In genomic region chr2:167490813-167491525, GRCm38 (mm10) we compare ENCODE assay signal across 8 mouse cellular contexts. TPM values are rescaled to one million over a fixed set of nuclear protein-coding genes. Genes with fewer than 3 reads are reported as not detected.
A peak's percentile ranks its signal among the peaks of the same experiment; 100 is the strongest.
DNase-seq lines count a peak whose midpoint lies in the region; ATAC-seq and TF ChIP-seq lines count a peak whose summit lies in the region.

No protein-coding gene starts in this region.

- H3K4me2 ChIP-seq in midbrain, embryonic 11.5 days, result no peak overlapping the region; the same call in 1 of the 2 replicates

- no peak overlapping the region for H3K4me3 ChIP-seq in ES-E14 (ENCODE audit: insufficient read depth in 1 of 2, low read depth in 1 of 2, low read length in 2 of 2, poor library complexity in 1 of 2, severe bottlenecking in 1 of 2)
- peak overlapping the region; percentile 100 for H3K4me3 ChIP-seq in forebrain, embryonic 10.5 days
- H3K4me3 ChIP-seq in midbrain, embryonic 11.5 days (ENCODE audit: low read depth, low read length), result 0 out of 2 replicates have a peak overlapping the region, but pooled peaks have one; percentile 100

- no peaks in the 10 kb centered on the region for H3K9me3 ChIP-seq in ES-E14 (ENCODE audit: control insufficient read depth, insufficient read depth, low read depth, low read length)
- H3K9me3 ChIP-seq in forebrain, embryonic 10.5 days, result no peaks in the 10 kb centered on the region
- no peaks in the 10 kb centered on the region for H3K9me3 ChIP-seq in midbrain, embryonic 11.5 days (ENCODE audit: control insufficient read depth, low read length)

- no peak for ATAC-seq in midbrain, embryonic 11.5 days (ENCODE audit: low FRiP score)

- no peaks in the 10 kb centered on the region for H3K27me3 ChIP-seq in forebrain, embryonic 10.5 days (ENCODE audit: poor library complexity, severe bottlenecking)
- no peaks in the 10 kb centered on the region for H3K27me3 ChIP-seq in midbrain, embryonic 11.5 days (ENCODE audit: control insufficient read depth, insufficient read depth, low read length)

- in situ Hi-C loops in ES-E14 (cut with MboI; ENCODE audit: low sequenced_read_pairs in 2 of 2, unreplicated experiment in 2 of 2), result no loop called here

- no peak overlapping the region for H3K27ac ChIP-seq in ES-E14 (ENCODE audit: insufficient read depth, low read depth, low read length, poor library complexity, severe bottlenecking)
- H3K27ac ChIP-seq in forebrain, embryonic 10.5 days, result no peak overlapping the region
- H3K27ac ChIP-seq in midbrain, embryonic 11.5 days (ENCODE audit: low read depth, low read length), result no peak overlapping the region

- peaks cover 0 to 22% of the 10 kb centered on the region in 2 experiments; a peak in 2 of 4 replicates for H3K4me1 ChIP-seq in ES-E14 (ENCODE audit: control insufficient read depth in 2 of 2, insufficient read depth in 2 of 2, low read length in 2 of 2, poor library complexity in 1 of 2)
- peaks cover 28% of the 10 kb centered on the region for H3K4me1 ChIP-seq in forebrain, embryonic 10.5 days
- H3K4me1 ChIP-seq in midbrain, embryonic 11.5 days (ENCODE audit: control insufficient read depth, insufficient read depth, low read length), result peaks cover 16% of the 10 kb centered on the region

- WGBS in forebrain, embryonic 10.5 days, result 78% methylated on average over 4 of the region's 4 CpGs
- WGBS in midbrain, embryonic 11.5 days, result 83% methylated on average over 4 of the region's 4 CpGs

- no peaks in the 10 kb centered on the region for H3K36me3 ChIP-seq in ES-E14 (ENCODE audit: control insufficient read depth, insufficient read depth, low read length, poor library complexity, severe bottlenecking)
- H3K36me3 ChIP-seq in forebrain, embryonic 10.5 days (replicated peaks), result peaks cover 30% of the 10 kb centered on the region
- no peaks in the 10 kb centered on the region for H3K36me3 ChIP-seq in midbrain, embryonic 11.5 days (ENCODE audit: control insufficient read depth, insufficient read depth, low read length)

- peak overlapping the region; percentile 87; the same call in 1 of the 2 replicates for H3K9ac ChIP-seq in ES-E14 (ENCODE audit: insufficient read depth, low read depth, low read length, poor library complexity, severe bottlenecking)
- no peak overlapping the region for H3K9ac ChIP-seq in midbrain, embryonic 11.5 days (ENCODE audit: low read length)

- DNase-seq in heart, adult 11 months, result peak; percentile 93
- DNase-seq in heart, adult 8-10 months (ENCODE audit: low spot score), result no peak
- no peak for DNase-seq in ES-E14 (ENCODE audit: low read depth, low spot score)
- no peak for DNase-seq in forebrain, embryonic 10.5 days (ENCODE audit: extremely low spot score, low spot score)
- peak; percentile 78 to 86 for DNase-seq in layer of hippocampus, adult 8-10 months (ENCODE audit: low spot score in 2 of 2)
- no peak for DNase-seq in midbrain, embryonic 11.5 days (ENCODE audit: low spot score, missing footprints)
- no peak for DNase-seq in urinary bladder, postnatal 25 days (ENCODE audit: low spot score)
- no peak for DNase-seq in spleen, postnatal 14 days (ENCODE audit: low spot score in 2 of 2)

TF ChIP-seq in ES-E14, 5 proteins besides CTCF, POLR2A, EP300 and RAD21:
- TF ChIP-seq MAFK (IDR thresholded peaks at IDR 0.05; ENCODE audit: insufficient read depth, low read depth, low read length) (no peak), ZC3H11A (IDR thresholded peaks at IDR 0.05; ENCODE audit: borderline replicate concordance, low read depth, low read length) (no peak), HCFC1 (IDR thresholded peaks at IDR 0.05; ENCODE audit: borderline replicate concordance, insufficient read depth, low read length) (no peak), ZNF384 (IDR thresholded peaks at IDR 0.05; ENCODE audit: low read depth, low read length) (no peak), CHD2 (IDR thresholded peaks at IDR 0.05; ENCODE audit: low read depth, low read length) (no peak)
TF ChIP-seq in ES-E14: peak in this region for 0.

RNA-seq across cellular contexts. Expression of gene Rnf114, which starts 1.5 kb away (rescaled TPM):
- total RNA-seq in heart, adult 8-10 months (2022), result 10 to 100 TPM; 66.2 to 82.2 (median 75.4) TPM
- total RNA-seq in ES-E14 (2012; rRNA removed), result 39.3 and 48.1 TPM in 2 replicates
- polyA plus RNA-seq in forebrain, embryonic 10.5 days (2016; fragmentation: Nextera tagmentation; extraction: Ambion mirVana), result 136 and 137 TPM in 2 replicates
- total RNA-seq in layer of hippocampus, adult 8-10 months (2022), result 10 to 100 TPM; 52.1 to 56.4 (median 52.9) TPM
- polyA plus RNA-seq in midbrain, embryonic 11.5 days (2014; fragmentation: Nextera tagmentation; extraction: Ambion mirVana), result 140 and 150 TPM in 2 replicates

RNA-seq across cellular contexts. Expression of gene Spata2, which starts 1.7 kb away (rescaled TPM):
- total RNA-seq in heart, adult 8-10 months (2022), result 10 to 100 TPM; 10.3 to 17.0 (median 15.9) TPM
- 10.0 and 11.0 TPM in 2 replicates for total RNA-seq in ES-E14 (2012; rRNA removed)
- 21.0 and 21.5 TPM in 2 replicates for polyA plus RNA-seq in forebrain, embryonic 10.5 days (2016; fragmentation: Nextera tagmentation; extraction: Ambion mirVana)
- total RNA-seq in layer of hippocampus, adult 8-10 months (2022), result 10 to 100 TPM; 70.1 to 86.1 (median 77.0) TPM
- 15.6 and 15.8 TPM in 2 replicates for polyA plus RNA-seq in midbrain, embryonic 11.5 days (2014; fragmentation: Nextera tagmentation; extraction: Ambion mirVana)

RNA-seq across cellular contexts. Expression of gene Snai1, which starts 47.0 kb away (rescaled TPM):
- total RNA-seq in heart, adult 8-10 months (2022), result 1 to 10 TPM; 1.2 to 2.2 (median 1.4) TPM
- 1.4 and 3.4 TPM in 2 replicates for total RNA-seq in ES-E14 (2012; rRNA removed)
- polyA plus RNA-seq in forebrain, embryonic 10.5 days (2016; fragmentation: Nextera tagmentation; extraction: Ambion mirVana), result 40.4 and 46.9 TPM in 2 replicates
- 1 to 10 TPM in 1 of 4 experiments, under 1 TPM in 3; 0.28 to 1.1 (median 0.53) TPM for total RNA-seq in layer of hippocampus, adult 8-10 months (2022)
- polyA plus RNA-seq in midbrain, embryonic 11.5 days (2014; fragmentation: Nextera tagmentation; extraction: Ambion mirVana), result 18.4 and 20.8 TPM in 2 replicates

Comparison
In these comparisons a context has a peak if more than half of its experiments do, and no peak if none do; other contexts are left out.
1. DNase-seq: peak in heart, adult 11 months (single experiment) and layer of hippocampus, adult 8-10 months (2 of 2); none in heart, adult 8-10 months (single experiment), ES-E14 (single experiment), forebrain, embryonic 10.5 days (single experiment), midbrain, embryonic 11.5 days (single experiment), urinary bladder, postnatal 25 days (single experiment) and spleen, postnatal 14 days (0 of 2).
2. H3K4me3 ChIP-seq: peak in forebrain, embryonic 10.5 days (single experiment) and midbrain, embryonic 11.5 days (single experiment); none in ES-E14 (0 of 2).